Mouse (Mus musculus): ENCODE data around the gene Reep1. TPM values are rescaled to one million over a fixed set of nuclear protein-coding genes. Genes with fewer than 3 reads are reported as not detected.

Gene Reep1
- polyA plus RNA-seq, 1 experiment from 2014 or later, result 16.6 TPM

- Histone ChIP-seq H3K4me1 (replicated peaks) (no peaks in the 10 kb centered on the region), H3K9me3 (no peaks in the 10 kb centered on the region), H3K9ac (no peak overlapping the region), H3K4me3 (replicated peaks) (no peak overlapping the region), H3K4me2 (replicated peaks) (no peak overlapping the region), H3K36me3 (no peaks in the 10 kb centered on the region), H3K27me3 (replicated peaks) (no peaks in the 10 kb centered on the region), H3K27ac (no peak overlapping the region)
- ATAC-seq, result no peak
- WGBS, result 71% methylated on average over 5 of the region's 5 CpGs
These were observed 7.6 kb downstream of the Reep1 start for GRCm38 (mm10) chr6:71715006-71715405.

- no peak for ATAC-seq
- no peaks in the 10 kb centered on the region for H3K9me3 ChIP-seq
- no peak overlapping the region for H3K27ac ChIP-seq
- H3K4me1 ChIP-seq (replicated peaks), result no peaks in the 10 kb centered on the region
- H3K4me3 ChIP-seq (replicated peaks), result no peak overlapping the region
- H3K9ac ChIP-seq, result no peak overlapping the region
- H3K4me2 ChIP-seq (replicated peaks), result no peak overlapping the region
- H3K27me3 ChIP-seq (replicated peaks), result no peaks in the 10 kb centered on the region
- H3K36me3 ChIP-seq, result no peaks in the 10 kb centered on the region
- WGBS, result 96% methylated on average over 5 of the region's 5 CpGs
These were observed 9.1 kb downstream of the Reep1 start for GRCm38 (mm10) chr6:71716434-71716833.

- H3K9me3 ChIP-seq, result no peaks in the 10 kb centered on the region
- H3K4me1 ChIP-seq (replicated peaks), result no peaks in the 10 kb centered on the region
- no peaks in the 10 kb centered on the region for H3K36me3 ChIP-seq
- no peak overlapping the region for H3K9ac ChIP-seq
- no peak overlapping the region for H3K27ac ChIP-seq
- no peak overlapping the region for H3K4me3 ChIP-seq (replicated peaks)
- H3K27me3 ChIP-seq (replicated peaks), result no peaks in the 10 kb centered on the region
- WGBS, result 69% methylated on average over 2 of the region's 2 CpGs
- no peak overlapping the region for H3K4me2 ChIP-seq (replicated peaks)
- no peak for ATAC-seq
These were observed 11.0 kb downstream of the Reep1 start for GRCm38 (mm10) chr6:71718322-71718721.

GRCm38 (mm10) chr6:71719302-71719701 lies 11.9 kb downstream of the Reep1 start:
- Histone ChIP-seq H3K9ac (no peak overlapping the region), H3K36me3 (no peaks in the 10 kb centered on the region), H3K27ac (no peak overlapping the region), H3K4me1 (replicated peaks) (0 out of 2 replicates have a peak, but pooled peaks cover 4% of the 10 kb centered on the region), H3K9me3 (no peaks in the 10 kb centered on the region), H3K4me3 (replicated peaks) (no peak overlapping the region), H3K27me3 (replicated peaks) (no peaks in the 10 kb centered on the region), H3K4me2 (replicated peaks) (no peak overlapping the region)
- no peak for ATAC-seq
- WGBS, result 79% methylated on average over 4 of the region's 4 CpGs

GRCm38 (mm10) chr6:71722988-71723387 lies 15.6 kb downstream of the Reep1 start:
- H3K36me3 ChIP-seq, result no peaks in the 10 kb centered on the region
- H3K27ac ChIP-seq, result no peak overlapping the region
- peaks cover 8% of the 10 kb centered on the region; the same call in 1 of the 2 replicates for H3K4me1 ChIP-seq (replicated peaks)
- no peaks in the 10 kb centered on the region for H3K27me3 ChIP-seq (replicated peaks)
- no peak overlapping the region for H3K4me3 ChIP-seq (replicated peaks)
- H3K9ac ChIP-seq, result no peak overlapping the region
- no peaks in the 10 kb centered on the region for H3K9me3 ChIP-seq
- WGBS, result 42% methylated on average over 2 of the region's 2 CpGs
- ATAC-seq, result no peak
- H3K4me2 ChIP-seq (replicated peaks), result no peak overlapping the region

GRCm38 (mm10) chr6:71723555-71723954 lies 16.2 kb downstream of the Reep1 start:
- H3K9ac ChIP-seq, result no peak overlapping the region
- no peak overlapping the region for H3K4me3 ChIP-seq (replicated peaks)
- no peaks in the 10 kb centered on the region for H3K36me3 ChIP-seq
- no peaks in the 10 kb centered on the region for H3K9me3 ChIP-seq
- H3K27ac ChIP-seq, result no peak overlapping the region
- H3K27me3 ChIP-seq (replicated peaks), result no peaks in the 10 kb centered on the region
- WGBS, result 46% methylated on average over 4 of the region's 4 CpGs
- peaks cover 8% of the 10 kb centered on the region; the same call in 1 of the 2 replicates for H3K4me1 ChIP-seq (replicated peaks)
- H3K4me2 ChIP-seq (replicated peaks), result no peak overlapping the region
- peak; percentile 17; the same call in 1 of the 2 replicates for ATAC-seq

- H3K4me2 ChIP-seq (replicated peaks), result no peak overlapping the region
- peak; percentile 59; the same call in 1 of the 2 replicates for ATAC-seq
- peaks cover 8% of the 10 kb centered on the region; the same call in 1 of the 2 replicates for H3K4me1 ChIP-seq (replicated peaks)
- WGBS, result 49% methylated on average over 7 of the region's 7 CpGs
- H3K36me3 ChIP-seq, result no peaks in the 10 kb centered on the region
- H3K9ac ChIP-seq, result no peak overlapping the region
- H3K27ac ChIP-seq, result no peak overlapping the region
- H3K27me3 ChIP-seq (replicated peaks), result no peaks in the 10 kb centered on the region
- H3K4me3 ChIP-seq (replicated peaks), result no peak overlapping the region
- H3K9me3 ChIP-seq, result no peaks in the 10 kb centered on the region
These were observed 19.3 kb downstream of the Reep1 start for GRCm38 (mm10) chr6:71726710-71727109.

GRCm38 (mm10) chr6:71728306-71728705 lies 20.9 kb downstream of the Reep1 start:
- Histone ChIP-seq H3K27ac (no peak overlapping the region), H3K4me2 (replicated peaks) (no peak overlapping the region), H3K9me3 (no peaks in the 10 kb centered on the region), H3K4me1 (replicated peaks) (peaks cover 8% of the 10 kb centered on the region; the same call in 1 of the 2 replicates), H3K27me3 (replicated peaks) (no peaks in the 10 kb centered on the region), H3K36me3 (no peaks in the 10 kb centered on the region), H3K4me3 (replicated peaks) (no peak overlapping the region), H3K9ac (no peak overlapping the region)
- WGBS, result 88% methylated on average over 3 of the region's 3 CpGs
- no peak; the same call in 1 of the 2 replicates for ATAC-seq

- 0 out of 2 replicates have a peak, but pooled peaks have one; percentile 28 for ATAC-seq
- Histone ChIP-seq H3K4me2 (replicated peaks) (no peak overlapping the region), H3K9me3 (no peaks in the 10 kb centered on the region), H3K36me3 (no peaks in the 10 kb centered on the region), H3K4me3 (replicated peaks) (no peak overlapping the region), H3K9ac (no peak overlapping the region), H3K27ac (no peak overlapping the region), H3K27me3 (replicated peaks) (no peaks in the 10 kb centered on the region), H3K4me1 (replicated peaks) (0 out of 2 replicates have a peak, but pooled peaks cover 7% of the 10 kb centered on the region)
- WGBS, result 39% methylated on average over 4 of the region's 4 CpGs
These were observed 27.7 kb downstream of the Reep1 start for GRCm38 (mm10) chr6:71734910-71735599.

GRCm38 (mm10) chr6:71735600-71736010 lies 28.2 kb downstream of the Reep1 start:
- Histone ChIP-seq H3K4me1 (replicated peaks) (0 out of 2 replicates have a peak, but pooled peaks cover 7% of the 10 kb centered on the region), H3K27me3 (replicated peaks) (no peaks in the 10 kb centered on the region), H3K4me2 (replicated peaks) (no peak overlapping the region), H3K36me3 (no peaks in the 10 kb centered on the region), H3K27ac (no peak overlapping the region), H3K9me3 (no peaks in the 10 kb centered on the region), H3K9ac (no peak overlapping the region), H3K4me3 (replicated peaks) (no peak overlapping the region)
- 24% methylated on average over 4 of the region's 4 CpGs for WGBS
- peak; percentile 8; the same call in 1 of the 2 replicates for ATAC-seq

GRCm38 (mm10) chr6:71736101-71736500 lies 28.7 kb downstream of the Reep1 start:
- H3K4me3 ChIP-seq (replicated peaks), result no peak overlapping the region
- H3K9ac ChIP-seq, result no peak overlapping the region
- H3K4me2 ChIP-seq (replicated peaks), result no peak overlapping the region
- H3K4me1 ChIP-seq (replicated peaks), result peaks cover 11% of the 10 kb centered on the region; the same call in 1 of the 2 replicates
- H3K27me3 ChIP-seq (replicated peaks), result no peaks in the 10 kb centered on the region
- 87% methylated on average over 5 of the region's 5 CpGs for WGBS
- no peaks in the 10 kb centered on the region for H3K9me3 ChIP-seq
- H3K27ac ChIP-seq, result no peak overlapping the region
- H3K36me3 ChIP-seq, result no peaks in the 10 kb centered on the region
- ATAC-seq, result no peak

GRCm38 (mm10) chr6:71737202-71737601 lies 29.8 kb downstream of the Reep1 start:
- no peaks in the 10 kb centered on the region for H3K9me3 ChIP-seq
- H3K27me3 ChIP-seq (replicated peaks), result no peaks in the 10 kb centered on the region
- WGBS, result 72% methylated on average over 8 of the region's 8 CpGs
- ATAC-seq, result 0 out of 2 replicates have a peak, but pooled peaks have one; percentile 56
- H3K36me3 ChIP-seq, result no peaks in the 10 kb centered on the region
- no peak overlapping the region for H3K4me3 ChIP-seq (replicated peaks)
- no peak overlapping the region for H3K27ac ChIP-seq
- H3K4me1 ChIP-seq (replicated peaks), result peaks cover 11% of the 10 kb centered on the region; the same call in 1 of the 2 replicates
- H3K9ac ChIP-seq, result no peak overlapping the region
- no peak overlapping the region for H3K4me2 ChIP-seq (replicated peaks)

GRCm38 (mm10) chr6:71738611-71739010 lies 31.2 kb downstream of the Reep1 start:
- H3K9me3 ChIP-seq, result no peaks in the 10 kb centered on the region
- no peak overlapping the region for H3K4me3 ChIP-seq (replicated peaks)
- ATAC-seq, result no peak
- H3K36me3 ChIP-seq, result no peaks in the 10 kb centered on the region
- WGBS, result 70% methylated on average over 4 of the region's 4 CpGs
- H3K4me1 ChIP-seq (replicated peaks), result peaks cover 11% of the 10 kb centered on the region; the same call in 1 of the 2 replicates
- H3K4me2 ChIP-seq (replicated peaks), result no peak overlapping the region
- H3K27me3 ChIP-seq (replicated peaks), result no peaks in the 10 kb centered on the region
- H3K27ac ChIP-seq, result no peak overlapping the region
- no peak overlapping the region for H3K9ac ChIP-seq
